Mouse (Mus musculus) cortical plate, adult 2 months (tissue): ENCODE measurements around the gene Tshr.

Source experiments
- CTCF ChIP-seq: fragments of 200-500 bp; IDR thresholded peaks from 2 replicates; pipeline ENCODE4 v1.5.1; 2011; ENCODE audit warnings: mild to moderate bottlenecking, control low read depth, low read length; ENCODE audit not compliant: insufficient read depth; ENCODE audit errors: extremely low read depth
- POLR2A ChIP-seq: fragments of 200-500 bp; IDR thresholded peaks from 2 replicates; pipeline ENCODE4 v1.6.1; 2011; ENCODE audit warnings: mild to moderate bottlenecking, low read length, control low read depth; ENCODE audit not compliant: insufficient read depth; ENCODE audit errors: extremely low read depth

DNA sequence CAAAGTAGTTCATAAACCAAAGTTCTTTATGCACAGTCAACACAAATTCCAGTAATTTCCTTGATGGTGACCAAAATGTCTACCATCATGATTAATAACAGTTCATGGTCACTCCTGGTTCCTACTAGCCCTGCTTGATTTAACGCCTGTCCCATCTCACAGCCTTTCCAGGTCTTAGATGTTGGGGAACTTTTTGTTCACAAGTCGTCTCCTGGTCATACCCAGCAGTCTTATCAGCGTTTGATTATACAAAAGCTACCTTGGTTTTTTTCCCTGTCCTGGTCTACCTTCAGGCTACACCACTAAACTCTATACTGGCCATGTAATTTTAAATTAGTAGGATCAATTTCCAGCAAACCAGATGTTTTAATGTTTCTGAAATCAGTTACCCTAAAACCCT is 202.7 kb downstream of the Tshr start:
- no peak for TF ChIP-seq CTCF
- TF ChIP-seq POLR2A, result no peak
